ENCODE assay signal across 8 mouse cellular contexts in the genomic region with DNA sequence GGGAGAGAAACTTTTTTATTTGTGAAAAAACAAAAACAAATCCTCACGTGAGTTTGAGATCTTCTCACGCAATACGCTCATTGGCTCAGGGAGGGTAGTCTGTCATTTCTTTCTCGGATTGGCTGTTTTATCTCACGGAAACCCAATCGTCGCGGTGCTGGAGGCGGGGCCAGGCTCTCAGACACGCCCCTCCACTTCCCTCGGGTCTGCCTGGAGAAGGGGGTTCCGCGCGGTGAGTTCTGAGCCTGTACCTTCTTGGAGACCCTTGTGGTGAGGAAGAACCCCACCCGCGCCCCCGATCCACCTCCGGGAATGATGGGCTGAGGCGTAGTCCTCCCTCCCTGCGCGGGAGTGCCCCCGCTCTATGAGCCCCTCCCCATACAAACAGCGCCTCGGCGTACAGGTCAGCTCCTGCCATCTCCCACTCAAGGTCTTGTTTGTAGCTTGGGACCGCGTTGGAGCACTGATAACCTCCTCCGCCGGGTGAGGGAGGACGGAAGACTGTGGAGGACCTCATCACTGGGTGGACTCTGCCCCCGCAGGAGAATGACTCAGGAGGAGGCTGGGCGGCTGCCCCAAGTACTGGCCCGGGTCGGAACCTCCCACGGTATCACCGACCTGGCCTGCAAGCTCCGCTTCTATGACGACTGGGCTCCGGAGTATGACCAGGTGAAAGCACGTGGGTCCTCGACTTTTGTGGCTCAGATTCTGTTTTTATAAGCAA. TPM values are rescaled to one million over a fixed set of nuclear protein-coding genes. Genes with fewer than 3 reads are reported as not detected.
DNase-seq lines count a peak whose midpoint lies in the region; ATAC-seq and TF ChIP-seq lines count a peak whose summit lies in the region.

Gene Mettl27, plus strand, starts transcription at position 190 of the 724 bp plus-strand sequence.

- peak; percentile 45 for TF ChIP-seq POLR2A in ES-Bruce4 (IDR thresholded peaks at IDR 0.05; ENCODE audit: insufficient read depth, low read length)

- peak; percentile 95 for DNase-seq in forebrain, embryonic 14.5 days (ENCODE audit: low spot score)
- peak; percentile 82 to 88 for DNase-seq in heart, postnatal 14 days
- peak; percentile 85 for DNase-seq in layer of hippocampus, adult 11-12 months (ENCODE audit: low spot score)
- peak; percentile 90 to 93 for DNase-seq in lung, adult 18-20 months
- DNase-seq in testis, postnatal 14 days (ENCODE audit: low spot score), result peak; percentile 91

- ATAC-seq in cerebellum, adult (ENCODE audit: insufficient number of reproducible peaks, low FRiP score, low TSS enrichment), result peak; percentile 70
- peak; percentile 98 for ATAC-seq in forebrain, embryonic 14.5 days
- ATAC-seq in neural tube, embryonic 15.5 days (ENCODE audit: low FRiP score), result peak; percentile 97

- H3K27me3 ChIP-seq in ES-Bruce4 (ENCODE audit: control insufficient read depth, insufficient read depth, low read length, poor library complexity, severe bottlenecking), result no peaks in the 10 kb centered on the region
- H3K27me3 ChIP-seq in forebrain, embryonic 14.5 days (replicated peaks; ENCODE audit: control insufficient read depth, insufficient read depth, low read length), result no peaks in the 10 kb centered on the region
- no peaks in the 10 kb centered on the region; the same call in 1 of the 2 replicates for H3K27me3 ChIP-seq in neural tube, embryonic 15.5 days (replicated peaks)

- H3K9ac ChIP-seq in ES-Bruce4 (ENCODE audit: low read depth, poor library complexity, severe bottlenecking), result peak within 1 kb of the TSS; percentile 70
- peak within 1 kb of the TSS; percentile 74 for H3K9ac ChIP-seq in forebrain, embryonic 14.5 days (ENCODE audit: low read length)
- H3K9ac ChIP-seq in neural tube, embryonic 15.5 days (replicated peaks), result peak within 1 kb of the TSS; percentile 73

- peaks cover 22% of the 10 kb centered on the region for H3K36me3 ChIP-seq in ES-Bruce4 (ENCODE audit: control insufficient read depth, insufficient read depth, low read length, poor library complexity, severe bottlenecking)
- no peaks in the 10 kb centered on the region for H3K36me3 ChIP-seq in forebrain, embryonic 14.5 days (ENCODE audit: control insufficient read depth, insufficient read depth, low read length)
- H3K36me3 ChIP-seq in neural tube, embryonic 15.5 days, result no peaks in the 10 kb centered on the region

- under 1% methylated on average over 41 of the region's 41 CpGs for WGBS in forebrain, embryonic 14.5 days
- 1% methylated on average over 40 of the region's 41 CpGs for WGBS in neural tube, embryonic 15.5 days

- TF ChIP-seq EP300 in ES-Bruce4 (IDR thresholded peaks at IDR 0.05; ENCODE audit: insufficient read depth, low read depth, low read length), result no peak

- no peak for TF ChIP-seq CTCF in ES-Bruce4 (IDR thresholded peaks at IDR 0.05; ENCODE audit: low read depth, low read length)

- H3K27ac ChIP-seq in ES-Bruce4 (ENCODE audit: insufficient read depth, low read length), result peak within 1 kb of the TSS; percentile 25
- 0 out of 2 replicates have a peak within 1 kb of the TSS, but pooled peaks have one; percentile 27 for H3K27ac ChIP-seq in forebrain, embryonic 14.5 days (ENCODE audit: low read depth, low read length)
- peak within 1 kb of the TSS; percentile 54; the same call in 1 of the 2 replicates for H3K27ac ChIP-seq in neural tube, embryonic 15.5 days (replicated peaks)

- peak within 1 kb of the TSS; percentile 93 for H3K4me2 ChIP-seq in forebrain, embryonic 14.5 days (ENCODE audit: low read length)
- H3K4me2 ChIP-seq in neural tube, embryonic 15.5 days, result peak within 1 kb of the TSS; percentile 98

- intact Hi-C loops in heart, postnatal 14 days (cut with DNase I), result no loop called here

- H3K4me3 ChIP-seq in ES-Bruce4 (ENCODE audit: low read depth, low read length), result peak within 1 kb of the TSS; percentile 88
- H3K4me3 ChIP-seq in forebrain, embryonic 14.5 days (ENCODE audit: low read depth, low read length), result peak within 1 kb of the TSS; percentile 57
- peak within 1 kb of the TSS; percentile 71 for H3K4me3 ChIP-seq in neural tube, embryonic 15.5 days (replicated peaks)

- peaks cover 2% of the 10 kb centered on the region for H3K4me1 ChIP-seq in ES-Bruce4 (ENCODE audit: control insufficient read depth, insufficient read depth, low read length)
- H3K4me1 ChIP-seq in forebrain, embryonic 14.5 days (ENCODE audit: control insufficient read depth, insufficient read depth, low read length), result 0 out of 2 replicates have a peak, but pooled peaks cover 3% of the 10 kb centered on the region
- H3K4me1 ChIP-seq in neural tube, embryonic 15.5 days, result peaks cover 8% of the 10 kb centered on the region

- H3K9me3 ChIP-seq in ES-Bruce4 (replicated peaks; ENCODE audit: control insufficient read depth, insufficient read depth, low read length, poor library complexity, severe bottlenecking), result peaks cover 19% of the 10 kb centered on the region
- H3K9me3 ChIP-seq in forebrain, embryonic 14.5 days (replicated peaks; ENCODE audit: control insufficient read depth, low read length), result no peaks in the 10 kb centered on the region
- H3K9me3 ChIP-seq in neural tube, embryonic 15.5 days (replicated peaks), result no peaks in the 10 kb centered on the region

RNA-seq across cellular contexts. Expression of gene Mettl27, which starts in this region (rescaled TPM):
- 36.3 and 37.5 TPM in 2 replicates for polyA plus RNA-seq in ES-Bruce4 (2011; ENCODE audit: insufficient read depth, insufficient read length, low read depth, missing spikeins)
- polyA plus RNA-seq in forebrain, embryonic 14.5 days (2014; fragmentation: Nextera tagmentation; extraction: Ambion mirVana), result 6.3 and 9.4 TPM in 2 replicates
- total RNA-seq in heart, postnatal 14 days (2021), result 1 to 10 TPM; 5.7 to 5.9 TPM
- 4.2 and 9.2 TPM in 2 replicates for polyA plus RNA-seq in neural tube, embryonic 15.5 days (2015; fragmentation: Nextera tagmentation; extraction: Ambion mirVana)

Comparison
In these comparisons a context has a peak if more than half of its experiments do, and no peak if none do; other contexts are left out.
1. Peak in every context shown above with its lines: DNase-seq, ATAC-seq, H3K4me3 ChIP-seq and H3K27ac ChIP-seq.